Mouse (Mus musculus) midbrain, postnatal 0 days (tissue): ENCODE results near the gene Timm9. TPM values are rescaled to one million over a fixed set of nuclear protein-coding genes. Genes with fewer than 3 reads are reported as not detected.
A peak's percentile ranks its signal among the peaks of the same experiment; 100 is the strongest.

ENCODE experiments used
- ATAC-seq: fragments of 200-750 bp; cut with Nextera tagmentation; 2 replicates; pipeline ENCODE4 v1.8.0; 2017; ENCODE audit warnings: moderate number of reproducible peaks, mild to moderate bottlenecking, moderate TSS enrichment, moderate library complexity; ENCODE audit not compliant: low FRiP score
- DNase-seq: peaks from one replicate; pipeline ENCODE4 v3.0.0-alpha.2; 2015; ENCODE audit warnings: low spot score
- H3K27ac ChIP-seq: fragments of 300-500 bp; sonication (generic); 2 replicates; pipeline ENCODE4 v1.5.1; 2014; ENCODE audit warnings: low read depth, mild to moderate bottlenecking, low read length, mixed read lengths
- H3K27me3 ChIP-seq: fragments of 300-500 bp; sonication (generic); 2 replicates; pipeline ENCODE4 v1.6.1; 2014; ENCODE audit warnings: low read length, control low read depth, mixed read lengths; ENCODE audit not compliant: insufficient read depth
- H3K36me3 ChIP-seq: fragments of 300-500 bp; sonication (generic); 2 replicates; pipeline ENCODE4 v1.6.1; 2014; ENCODE audit warnings: low read length, control low read depth, mixed read lengths; ENCODE audit not compliant: insufficient read depth
- H3K4me1 ChIP-seq: fragments of 300-500 bp; sonication (generic); 2 replicates; pipeline ENCODE4 v1.6.1; 2014; ENCODE audit warnings: mild to moderate bottlenecking, control low read depth, antibody characterized with exemption, low read length, mixed read lengths; ENCODE audit not compliant: insufficient read depth
- H3K4me2 ChIP-seq: fragments of 300-500 bp; sonication (generic); 2 replicates; pipeline ENCODE4 v1.6.1; 2014; ENCODE audit warnings: low read depth, mild to moderate bottlenecking, low read length, mixed read lengths; ENCODE audit not compliant: poor library complexity, severe bottlenecking
- H3K4me3 ChIP-seq: fragments of 300-500 bp; sonication (generic); 2 replicates; pipeline ENCODE4 v1.5.1; 2014; ENCODE audit warnings: low read depth, mild to moderate bottlenecking, low read length, moderate library complexity
- H3K9ac ChIP-seq: fragments of 300-500 bp; sonication (generic); replicated peaks from 2 replicates; pipeline ENCODE4 v1.6.1; 2014; ENCODE audit warnings: mild to moderate bottlenecking, low read length, moderate library complexity, mixed read lengths; ENCODE audit not compliant: poor library complexity, severe bottlenecking
- H3K9me3 ChIP-seq: fragments of 300-500 bp; sonication (generic); 2 replicates; pipeline ENCODE4 v1.6.1; 2016; ENCODE audit warnings: low read length, control low read depth
- CTCF ChIP-seq: IDR thresholded peaks from 2 replicates; pipeline ENCODE4 v1.5.1; 2016; ENCODE audit warnings: antibody characterized with exemption, mild to moderate bottlenecking
- WGBS: fragments of 180-500 bp; shearing (Covaris S2); extraction: QIAGEN DNeasy Blood & Tissue Kit; methylation state at CpG from one replicate; pipeline ENCODE4 v1.1.7; 2014; 5-methylcytosine and 5-hydroxymethylcytosine counted together
- polyA plus RNA-seq: library from polyadenylated mRNA; unstranded; fragments of >200 nt; fragmentation: Nextera tagmentation; extraction: Ambion mirVana; gene quantifications from 2 replicates; pipeline ENCODE4 v1.2.1, GENCODE M21; 2015
- total RNA-seq: library from RNA; depleted of rRNA; stranded (reverse); fragments of >200 nt; gene quantifications from 2 replicates; pipeline ENCODE4 v1.2.3, GENCODE M21; 2014

The Timm9 gene
- total and polyA plus RNA-seq, 2 experiments from 2014 or later, result 61.7 to 146 TPM

GRCm38 (mm10) chr12:71154979-71155378, 18.5 kb upstream of the Timm9 start:
- Histone ChIP-seq H3K9ac (no peak overlapping the region), H3K27ac (no peak overlapping the region), H3K9me3 (no peaks in the 10 kb centered on the region), H3K4me3 (no peak overlapping the region), H3K27me3 (no peaks in the 10 kb centered on the region), H3K36me3 (peaks cover 37% of the 10 kb centered on the region), H3K4me1 (no peaks in the 10 kb centered on the region), H3K4me2 (no peak overlapping the region)
- no peak for TF ChIP-seq CTCF
- 94% methylated on average over 6 of the region's 6 CpGs for WGBS
- no peak for DNase-seq
- ATAC-seq, result no peak

GRCm38 (mm10) chr12:71150167-71150566, 13.7 kb upstream of the Timm9 start:
- Histone ChIP-seq H3K4me2 (no peak overlapping the region), H3K9me3 (no peaks in the 10 kb centered on the region), H3K4me3 (no peak overlapping the region), H3K9ac (no peak overlapping the region), H3K27ac (no peak overlapping the region), H3K36me3 (peaks cover 37% of the 10 kb centered on the region), H3K27me3 (no peaks in the 10 kb centered on the region), H3K4me1 (no peaks in the 10 kb centered on the region)
- ATAC-seq, result no peak
- TF ChIP-seq CTCF, result no peak
- DNase-seq, result no peak
- WGBS, result 97% methylated on average over 8 of the region's 8 CpGs

- no peaks in the 10 kb centered on the region for H3K27me3 ChIP-seq
- H3K4me1 ChIP-seq, result no peaks in the 10 kb centered on the region
- no peaks in the 10 kb centered on the region for H3K9me3 ChIP-seq
- DNase-seq (no peak), ATAC-seq (no peak)
- H3K4me2 ChIP-seq, result no peak overlapping the region
- TF ChIP-seq CTCF, result no peak
- 90% methylated on average over 6 of the region's 6 CpGs for WGBS
- no peak overlapping the region for H3K27ac ChIP-seq
- H3K9ac ChIP-seq, result no peak overlapping the region
- peaks cover 37% of the 10 kb centered on the region for H3K36me3 ChIP-seq
- H3K4me3 ChIP-seq, result no peak overlapping the region
These were observed 13.0 kb upstream of the Timm9 start for GRCm38 (mm10) chr12:71149456-71149855.

GRCm38 (mm10) chr12:71148801-71149200, 12.3 kb upstream of the Timm9 start:
- TF ChIP-seq CTCF, result no peak
- Histone ChIP-seq H3K9me3 (no peaks in the 10 kb centered on the region), H3K27me3 (no peaks in the 10 kb centered on the region), H3K36me3 (peaks cover 38% of the 10 kb centered on the region), H3K9ac (no peak overlapping the region), H3K4me2 (no peak overlapping the region), H3K27ac (no peak overlapping the region), H3K4me3 (no peak overlapping the region), H3K4me1 (no peaks in the 10 kb centered on the region)
- over 99% methylated on average over 9 of the region's 9 CpGs for WGBS
- ATAC-seq (no peak), DNase-seq (no peak)

- H3K36me3 ChIP-seq, result peaks cover 42% of the 10 kb centered on the region
These were observed 11.2 kb upstream of the Timm9 start for GRCm38 (mm10) chr12:71147641-71148040.

GRCm38 (mm10) chr12:71141189-71141588, 4.7 kb upstream of the Timm9 start:
- H3K27me3 ChIP-seq, result no peaks in the 10 kb centered on the region
- DNase-seq (no peak), ATAC-seq (no peak)
- peaks cover 12% of the 10 kb centered on the region for H3K4me1 ChIP-seq
- H3K4me3 ChIP-seq, result no peak overlapping the region
- H3K9ac ChIP-seq, result no peak overlapping the region
- no peak overlapping the region for H3K4me2 ChIP-seq
- no peaks in the 10 kb centered on the region for H3K9me3 ChIP-seq
- H3K36me3 ChIP-seq, result peaks cover 28% of the 10 kb centered on the region
- no peak overlapping the region for H3K27ac ChIP-seq
- TF ChIP-seq CTCF, result no peak; the same call in 1 of the 2 replicates

More at GRCm38 (mm10) chr12:71147641-71148040, 11.2 kb upstream of the Timm9 start:
- Histone ChIP-seq H3K27me3 (no peaks in the 10 kb centered on the region), H3K9me3 (no peaks in the 10 kb centered on the region), H3K4me1 (no peaks in the 10 kb centered on the region), H3K4me3 (no peak overlapping the region), H3K9ac (no peak overlapping the region), H3K27ac (no peak overlapping the region), H3K4me2 (no peak overlapping the region)
- 85% methylated on average over 3 of the region's 3 CpGs for WGBS
- peak; percentile 75 for TF ChIP-seq CTCF
- ATAC-seq (no peak), DNase-seq (peak; percentile 56)
